Mouse (Mus musculus) heart, embryonic 10.5 days (tissue): ENCODE measurements around the gene Kctd2. TPM values are rescaled to one million over a fixed set of nuclear protein-coding genes. Genes with fewer than 3 reads are reported as not detected.
A peak's percentile ranks its signal among the peaks of the same experiment; 100 is the strongest.

Experiments
- DNase-seq: peaks from one replicate; pipeline ENCODE4 v3.0.0-alpha.2; 2017; ENCODE audit warnings: low spot score
- H3K27ac ChIP-seq: fragments of 300-500 bp; sonication (generic); 2 replicates; pipeline ENCODE4 v1.5.1; 2016; ENCODE audit warnings: mild to moderate bottlenecking
- H3K27me3 ChIP-seq: fragments of 300-500 bp; sonication (generic); 2 replicates; pipeline ENCODE4 v1.6.1; 2016; ENCODE audit warnings: mild to moderate bottlenecking; ENCODE audit not compliant: poor library complexity, insufficient read depth, severe bottlenecking
- H3K36me3 ChIP-seq: fragments of 300-500 bp; sonication (generic); 2 replicates; pipeline ENCODE4 v1.6.1; 2016; ENCODE audit warnings: mild to moderate bottlenecking, moderate library complexity
- H3K4me1 ChIP-seq: fragments of 300-500 bp; sonication (generic); 2 replicates; pipeline ENCODE4 v1.6.1; 2016; ENCODE audit warnings: mild to moderate bottlenecking
- H3K4me3 ChIP-seq: fragments of 300-500 bp; sonication (generic); 2 replicates; pipeline ENCODE4 v1.5.1; 2016; ENCODE audit warnings: mild to moderate bottlenecking, moderate library complexity
- H3K9me3 ChIP-seq: fragments of 300-500 bp; sonication (generic); 2 replicates; pipeline ENCODE4 v1.6.1; 2016; ENCODE audit warnings: mild to moderate bottlenecking, moderate library complexity
- WGBS: fragments of 180-500 bp; shearing (Covaris S2); methylation state at CpG from one replicate; pipeline ENCODE4 v1.1.7; 2016; 5-methylcytosine and 5-hydroxymethylcytosine counted together
- polyA plus RNA-seq: library from polyadenylated mRNA; unstranded; fragments of >200 nt; fragmentation: Nextera tagmentation; extraction: Ambion mirVana; gene quantifications from 2 replicates; pipeline ENCODE4 v1.2.1, GENCODE M21; 2016

Kctd2 gene
- polyA plus RNA-seq, 1 experiment from 2014 or later: 13.3 TPM

DNA sequence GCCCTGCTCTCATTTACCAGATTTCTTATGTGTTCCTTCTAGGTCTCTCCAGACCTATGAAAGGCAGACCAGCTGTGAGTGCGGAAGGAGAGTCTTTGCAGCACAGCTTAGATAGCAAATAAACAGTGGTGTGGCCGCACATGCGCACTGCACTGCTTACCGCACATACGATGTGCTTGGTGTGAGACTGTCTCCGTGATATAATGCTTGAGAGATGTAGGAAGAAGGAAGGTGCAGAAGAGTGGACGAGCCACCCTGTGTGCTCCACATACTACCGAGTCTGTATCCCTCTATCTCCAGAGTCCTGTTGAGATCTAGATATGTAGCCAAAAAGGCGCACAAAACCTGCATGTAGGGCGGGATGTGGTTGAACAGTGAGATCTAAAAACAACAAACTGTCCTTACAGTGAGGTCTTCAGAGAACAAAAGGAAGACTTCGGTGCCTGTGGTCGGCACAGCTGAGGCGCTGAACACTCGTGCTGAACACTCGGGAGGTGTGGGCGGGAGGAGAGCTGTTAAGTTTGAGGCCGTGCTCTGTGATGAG, 13.0 kb upstream of the Kctd2 start:
- Histone ChIP-seq H3K4me3 (no peak overlapping the region), H3K36me3 (peaks cover 56% of the 10 kb centered on the region), H3K4me1 (peaks cover 34% of the 10 kb centered on the region), H3K27ac (no peak overlapping the region), H3K9me3 (no peaks in the 10 kb centered on the region), H3K27me3 (no peaks in the 10 kb centered on the region)
- no peak for DNase-seq
- WGBS: 90% methylated on average over 17 of the region's 17 CpGs

- H3K36me3 ChIP-seq: peaks cover 56% of the 10 kb centered on the region
- DNase-seq: no peak
- peaks cover 31% of the 10 kb centered on the region for H3K4me1 ChIP-seq
These were observed 11.5 kb upstream of the Kctd2 start for GRCm38 (mm10) chr11:115408266-115408920.

DNA sequence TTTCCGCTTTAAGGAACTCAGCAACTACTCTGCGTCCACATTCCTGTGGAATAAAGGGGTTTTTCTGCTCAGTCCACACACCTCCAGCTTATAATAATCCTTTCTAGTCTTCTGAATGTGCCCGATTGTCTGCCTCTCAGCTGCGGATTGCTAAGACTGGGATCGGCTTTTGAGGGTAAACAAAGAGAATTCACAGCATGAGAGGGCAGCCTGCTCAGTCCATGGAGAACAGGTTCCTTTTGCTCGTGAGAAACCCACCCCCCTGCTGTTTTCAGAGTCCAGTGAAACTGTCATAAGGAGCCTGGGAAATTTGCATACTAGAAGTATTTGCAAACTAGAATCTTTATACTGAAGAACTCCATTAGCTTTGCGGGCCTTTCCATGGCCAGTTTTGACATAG, 10.4 kb upstream of the Kctd2 start:
- DNase-seq: no peak
- Histone ChIP-seq H3K36me3 (peaks cover 56% of the 10 kb centered on the region), H3K27me3 (no peaks in the 10 kb centered on the region), H3K9me3 (no peaks in the 10 kb centered on the region), H3K27ac (no peak overlapping the region), H3K4me1 (peaks cover 28% of the 10 kb centered on the region), H3K4me3 (no peak overlapping the region)
- WGBS: 89% methylated on average over 7 of the region's 7 CpGs

More at GRCm38 (mm10) chr11:115408266-115408920, 11.5 kb upstream of the Kctd2 start:
- Histone ChIP-seq H3K27ac (no peak overlapping the region), H3K9me3 (no peaks in the 10 kb centered on the region), H3K4me3 (no peak overlapping the region), H3K27me3 (no peaks in the 10 kb centered on the region)
- WGBS: 78% methylated on average over 6 of the region's 6 CpGs

DNA sequence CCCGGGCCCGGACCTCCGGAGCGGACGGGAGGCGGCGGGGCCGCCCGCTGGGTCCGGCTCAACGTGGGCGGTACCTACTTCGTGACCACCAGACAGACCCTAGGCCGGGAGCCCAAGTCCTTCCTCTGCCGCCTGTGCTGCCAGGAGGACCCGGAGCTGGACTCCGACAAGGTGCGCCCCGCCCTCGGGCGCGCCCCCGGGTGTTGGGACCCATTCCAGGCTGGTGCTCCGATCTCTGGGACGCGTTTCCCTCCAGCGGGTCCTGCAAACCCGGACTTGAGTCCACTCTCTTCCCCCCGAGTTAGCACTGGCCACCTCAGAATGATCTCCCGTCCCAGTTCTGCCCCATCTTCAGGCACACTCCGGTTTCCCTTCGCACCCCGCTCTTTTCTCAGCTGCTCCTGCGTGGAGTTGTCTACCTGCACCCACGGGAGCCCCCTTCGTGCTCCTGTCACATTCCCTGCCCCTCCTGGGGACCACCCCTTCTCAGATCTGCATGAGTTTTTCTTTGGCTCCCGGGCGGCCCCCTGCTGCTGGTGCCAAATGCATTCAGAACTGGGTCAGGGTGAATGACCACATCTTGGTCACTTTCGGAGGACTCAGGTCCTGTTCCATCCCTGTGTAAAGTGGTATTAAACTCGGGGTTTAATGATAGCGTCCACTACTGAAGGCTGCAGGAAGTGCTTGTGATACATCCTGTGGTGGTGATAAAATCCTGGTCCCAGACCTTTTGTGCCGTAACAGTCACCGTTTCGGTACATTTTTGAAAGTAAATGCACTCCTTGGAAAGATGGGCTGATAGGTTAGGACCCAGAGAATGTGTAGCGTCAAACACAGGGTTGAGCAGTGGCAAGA, 635 bp downstream of the Kctd2 start:
- WGBS: 3% methylated on average over 45 of the region's 45 CpGs
- no peaks in the 10 kb centered on the region for H3K9me3 ChIP-seq
- H3K27ac ChIP-seq: peak overlapping the region; percentile 99
- peaks cover 45% of the 10 kb centered on the region for H3K4me1 ChIP-seq
- DNase-seq: peak; percentile 85
- H3K36me3 ChIP-seq: peaks cover 52% of the 10 kb centered on the region
- peak overlapping the region; percentile 97 for H3K4me3 ChIP-seq
- H3K27me3 ChIP-seq: no peaks in the 10 kb centered on the region

DNA sequence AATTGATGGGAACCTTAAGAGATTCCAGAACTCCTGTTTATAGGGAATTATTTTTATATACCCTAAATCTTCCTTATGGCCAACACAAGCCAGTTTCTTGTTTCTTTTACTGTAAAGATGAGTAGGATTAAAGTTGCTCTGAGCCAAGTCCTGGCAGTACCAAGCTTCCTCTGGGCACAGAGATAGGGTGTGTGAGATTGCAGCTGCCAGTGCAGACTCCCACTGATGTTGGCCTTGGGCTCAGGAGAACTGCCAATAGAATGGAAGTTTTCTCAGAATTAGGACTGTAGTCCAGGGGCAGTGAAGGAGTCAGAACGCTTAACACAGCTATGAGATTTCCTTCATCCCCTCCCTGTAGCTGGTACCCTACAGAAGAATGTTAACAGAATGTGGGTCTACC, 1.4 kb downstream of the Kctd2 start:
- no peak overlapping the region for H3K27ac ChIP-seq
- peaks cover 38% of the 10 kb centered on the region for H3K4me1 ChIP-seq
- no peaks in the 10 kb centered on the region for H3K27me3 ChIP-seq
- peaks cover 52% of the 10 kb centered on the region for H3K36me3 ChIP-seq
- H3K9me3 ChIP-seq: no peaks in the 10 kb centered on the region
- DNase-seq: no peak
- peak overlapping the region; percentile 97 for H3K4me3 ChIP-seq
- WGBS: 70% methylated on average over 1 of the region's 1 CpGs

DNA sequence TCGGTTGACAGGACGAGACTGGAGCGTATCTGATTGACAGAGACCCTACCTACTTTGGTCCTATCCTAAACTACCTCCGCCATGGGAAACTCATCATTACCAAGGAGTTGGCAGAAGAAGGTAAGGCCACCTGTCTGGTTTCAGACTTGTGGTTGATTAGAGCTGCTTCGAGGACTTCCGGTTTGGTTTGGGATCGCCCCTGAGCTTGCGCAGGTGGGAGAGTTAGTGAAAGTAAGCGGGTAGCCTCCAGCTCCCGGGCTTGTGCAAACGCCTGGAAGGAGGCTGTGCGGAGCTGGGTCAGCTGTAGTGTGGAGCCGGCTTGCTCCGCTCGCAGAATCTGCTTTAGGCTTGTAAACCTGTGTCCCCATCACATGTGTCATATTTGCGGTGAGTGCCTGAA, 2.0 kb downstream of the Kctd2 start:
- H3K27me3 ChIP-seq: no peaks in the 10 kb centered on the region
- H3K9me3 ChIP-seq: no peaks in the 10 kb centered on the region
- no peak for DNase-seq
- 89% methylated on average over 16 of the region's 16 CpGs for WGBS
- H3K27ac ChIP-seq: no peak overlapping the region
- peaks cover 53% of the 10 kb centered on the region for H3K36me3 ChIP-seq
- peaks cover 31% of the 10 kb centered on the region for H3K4me1 ChIP-seq
- no peak overlapping the region for H3K4me3 ChIP-seq

DNA sequence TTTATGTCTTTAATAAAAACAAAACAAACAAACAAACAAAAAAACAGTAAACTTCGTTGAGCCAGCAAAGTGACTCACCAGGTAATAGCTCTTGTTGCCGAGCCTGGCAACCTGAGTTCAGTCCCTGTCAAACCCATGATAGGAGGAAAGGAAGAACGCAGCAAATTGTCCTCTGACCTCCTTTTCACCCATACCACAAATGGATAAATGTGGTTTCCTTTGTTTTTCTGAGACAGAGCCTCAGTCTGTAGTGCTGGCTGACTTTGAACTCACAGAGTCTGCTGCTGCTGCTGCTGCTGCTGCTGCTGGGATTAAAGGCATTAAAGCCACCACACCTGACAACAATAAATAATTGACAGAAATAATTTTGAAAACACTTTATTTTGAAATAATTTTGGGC, 3.2 kb downstream of the Kctd2 start:
- Histone ChIP-seq H3K27me3 (no peaks in the 10 kb centered on the region), H3K4me1 (peaks cover 30% of the 10 kb centered on the region), H3K9me3 (no peaks in the 10 kb centered on the region), H3K4me3 (no peak overlapping the region), H3K36me3 (peaks cover 49% of the 10 kb centered on the region), H3K27ac (no peak overlapping the region)
- DNase-seq: no peak
- 83% methylated on average over 3 of the region's 3 CpGs for WGBS

- WGBS: 86% methylated on average over 7 of the region's 7 CpGs
These were observed 4.7 kb downstream of the Kctd2 start for GRCm38 (mm10) chr11:115424666-115425065.

DNA sequence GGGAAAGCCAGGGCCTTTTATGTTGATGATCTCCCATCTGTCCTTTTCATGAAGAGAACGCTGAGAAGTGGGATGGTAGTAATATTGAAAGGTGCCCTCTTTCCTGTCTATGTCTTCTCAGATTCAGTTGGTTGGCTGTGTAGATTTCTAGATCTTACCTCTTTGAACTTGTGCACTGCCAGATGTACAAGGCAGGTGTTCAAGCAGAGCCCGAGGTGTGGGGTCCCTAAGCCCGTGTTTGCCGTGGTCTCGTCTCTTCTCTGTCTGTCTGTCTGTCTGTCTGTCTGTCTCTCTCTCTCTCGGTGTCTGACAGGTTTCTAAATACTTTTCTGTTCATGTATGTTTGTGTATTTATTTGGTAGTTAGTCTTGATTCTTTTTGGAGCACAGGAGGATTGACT, 5.7 kb downstream of the Kctd2 start:
- no peak overlapping the region for H3K4me3 ChIP-seq
- DNase-seq: no peak
- no peaks in the 10 kb centered on the region for H3K27me3 ChIP-seq
- H3K27ac ChIP-seq: no peak overlapping the region
- H3K36me3 ChIP-seq: peaks cover 70% of the 10 kb centered on the region
- H3K9me3 ChIP-seq: no peaks in the 10 kb centered on the region
- 89% methylated on average over 6 of the region's 6 CpGs for WGBS
- H3K4me1 ChIP-seq: peaks cover 24% of the 10 kb centered on the region

More at GRCm38 (mm10) chr11:115424666-115425065, 4.7 kb downstream of the Kctd2 start:
- no peak overlapping the region for H3K27ac ChIP-seq
- H3K4me3 ChIP-seq: no peak overlapping the region
- peaks cover 25% of the 10 kb centered on the region for H3K4me1 ChIP-seq
- no peaks in the 10 kb centered on the region for H3K27me3 ChIP-seq
- no peaks in the 10 kb centered on the region for H3K9me3 ChIP-seq
- DNase-seq: no peak
- peaks cover 62% of the 10 kb centered on the region for H3K36me3 ChIP-seq

DNA sequence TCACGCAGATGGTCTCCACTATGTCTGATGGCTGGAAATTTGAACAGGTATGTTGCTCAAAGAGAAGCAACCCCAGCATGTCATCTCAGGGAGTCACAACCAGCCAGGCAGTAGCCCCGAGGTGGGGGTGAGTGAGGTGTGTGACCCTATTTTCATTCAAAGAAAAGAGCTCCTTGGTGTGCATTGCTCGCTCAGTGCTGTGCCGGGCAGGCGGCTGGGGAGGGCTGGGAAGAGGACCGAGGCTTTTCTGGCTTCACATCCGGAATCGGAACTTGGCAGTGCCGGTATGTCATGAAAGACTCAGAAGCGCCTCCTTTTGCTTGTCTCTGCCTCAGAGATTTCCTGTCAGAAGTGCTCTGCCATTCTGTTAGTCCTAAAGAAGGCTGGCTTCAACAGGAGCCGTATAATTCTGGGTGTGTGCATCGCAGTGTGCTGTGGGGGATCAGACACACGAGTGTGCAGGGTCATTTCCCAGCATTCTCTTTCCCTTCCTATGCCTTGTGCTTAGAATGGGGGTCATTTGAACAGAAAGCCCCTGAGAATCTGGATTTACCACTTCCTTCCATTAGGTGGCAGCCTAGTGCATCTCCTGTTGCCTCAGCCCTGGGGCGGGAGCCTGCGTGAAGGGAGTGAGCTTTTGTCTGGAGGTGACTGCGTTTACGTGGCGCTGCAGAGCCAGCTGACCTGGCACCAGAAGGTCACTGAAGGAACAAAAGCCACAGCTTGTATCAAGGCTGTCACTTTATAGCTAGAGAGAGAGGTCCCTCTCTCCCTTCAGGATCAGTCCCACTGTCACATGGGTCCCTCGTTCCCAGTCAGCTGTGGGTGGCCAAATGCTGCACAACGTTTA, 7.8 kb downstream of the Kctd2 start:
- Histone ChIP-seq H3K27me3 (no peaks in the 10 kb centered on the region), H3K4me1 (peaks cover 15% of the 10 kb centered on the region), H3K9me3 (no peaks in the 10 kb centered on the region), H3K4me3 (0 out of 2 replicates have a peak overlapping the region, but pooled peaks have one; percentile 9), H3K36me3 (peaks cover 80% of the 10 kb centered on the region), H3K27ac (peak overlapping the region; percentile 67)
- DNase-seq: peak; percentile 88
- 37% methylated on average over 20 of the region's 20 CpGs for WGBS

GRCm38 (mm10) chr11:115429307-115429706, 9.4 kb downstream of the Kctd2 start:
- peaks cover 76% of the 10 kb centered on the region for H3K36me3 ChIP-seq
- WGBS: 85% methylated on average over 7 of the region's 7 CpGs

DNA sequence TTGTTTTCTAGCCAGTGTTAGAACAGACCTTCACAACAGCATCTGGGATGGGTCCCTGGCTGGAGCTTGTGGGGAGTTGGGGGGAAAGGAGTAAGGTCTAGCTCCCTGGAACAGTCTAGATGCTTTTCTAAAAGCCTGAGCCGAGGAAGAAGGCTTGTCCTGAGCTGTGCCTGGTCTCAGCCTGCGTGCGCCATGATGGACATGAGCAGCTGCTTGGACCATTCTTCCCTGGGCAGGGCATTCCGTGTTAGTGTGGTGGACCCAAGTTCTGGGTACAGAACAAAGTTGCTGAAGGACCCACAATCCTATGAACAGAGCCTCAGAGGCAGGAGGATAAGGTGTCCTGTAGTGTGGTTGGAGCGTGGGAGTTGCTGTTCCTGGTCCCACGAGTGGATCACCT, 10.6 kb downstream of the Kctd2 start:
- WGBS: 96% methylated on average over 6 of the region's 6 CpGs
- Histone ChIP-seq H3K27me3 (no peaks in the 10 kb centered on the region), H3K4me1 (peaks cover 26% of the 10 kb centered on the region), H3K27ac (no peak overlapping the region), H3K36me3 (peaks cover 63% of the 10 kb centered on the region), H3K4me3 (no peak overlapping the region), H3K9me3 (no peaks in the 10 kb centered on the region)
- DNase-seq: no peak

More at GRCm38 (mm10) chr11:115429307-115429706, 9.4 kb downstream of the Kctd2 start:
- Histone ChIP-seq H3K27ac (no peak overlapping the region), H3K9me3 (no peaks in the 10 kb centered on the region), H3K4me1 (peaks cover 22% of the 10 kb centered on the region), H3K27me3 (no peaks in the 10 kb centered on the region), H3K4me3 (no peak overlapping the region)
- DNase-seq: no peak
